Mouse (Mus musculus) testis, adult 2 months (tissue): ENCODE measurements around the gene Usp10.

Experiments used
- CTCF ChIP-seq: fragments of 200-500 bp; IDR thresholded peaks from 2 replicates; pipeline ENCODE4 v1.5.1; 2012; ENCODE audit warnings: low read depth, mild to moderate bottlenecking, inconsistent platforms, low read length, moderate library complexity; ENCODE audit not compliant: control insufficient read depth, insufficient read depth, insufficient replicate concordance
- POLR2A ChIP-seq: fragments of 200-500 bp; IDR thresholded peaks from 2 replicates; pipeline ENCODE4 v1.6.1; 2012; ENCODE audit warnings: low read depth, mild to moderate bottlenecking, inconsistent platforms, low read length, moderate library complexity; ENCODE audit not compliant: control insufficient read depth

DNA sequence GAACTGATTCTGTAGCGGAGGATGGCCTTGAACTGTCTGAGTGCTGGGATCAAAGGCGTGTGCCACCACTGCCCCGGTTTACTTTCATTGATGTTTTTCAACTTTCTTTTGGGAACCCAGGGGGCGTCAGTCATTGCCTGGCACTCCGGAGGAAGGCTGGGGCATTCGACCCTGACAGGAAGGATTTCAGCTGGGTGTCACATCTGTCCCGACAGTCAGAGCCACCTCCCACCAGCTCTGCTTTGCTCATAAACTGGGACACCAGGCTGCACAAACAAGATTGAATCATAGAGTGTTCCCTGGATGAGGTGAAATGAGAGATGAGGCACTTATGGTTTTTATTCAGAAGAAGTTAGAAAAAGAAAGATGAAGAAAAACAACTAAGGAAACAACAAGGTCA, 42.1 kb downstream of the Usp10 start:
- no peak for TF ChIP-seq CTCF
- no peak for TF ChIP-seq POLR2A
